Mouse (Mus musculus) liver, postnatal 0 days (tissue): Measurements from ENCODE around the gene Mark2.

Experiments used
- CTCF ChIP-seq: sonication (generic); IDR thresholded peaks from 2 replicates; pipeline ENCODE4 v1.5.1; 2016; ENCODE audit warnings: antibody characterized with exemption, low read depth
- EP300 ChIP-seq: IDR thresholded peaks from 2 replicates; pipeline ENCODE4 v1.6.1; 2016; ENCODE audit warnings: antibody characterized with exemption, low read depth, mild to moderate bottlenecking

GRCm38 (mm10) chr19:7352809-7353495, 11.3 kb upstream of the Mark2 start:
- TF ChIP-seq CTCF (no peak), EP300 (no peak)
